Mouse (Mus musculus) ES-CJ7 (cell line): ENCODE measurements around the gene Cdc25a.

Experiments used
- DNase-seq: peaks from one replicate; pipeline ENCODE4 v3.0.0; 2011; ENCODE audit warnings: low read depth, low spot score

Cdc25a gene

GRCm38 (mm10) chr9:109874797-109875691 lies at the start of gene Cdc25a:
Gene Cdc25a (plus strand): TSS chr9:109875579.
- peak; percentile 100 for DNase-seq

- no peak for DNase-seq
Observed at GRCm38 (mm10) chr9:109825739-109826138, 49.6 kb upstream of the Cdc25a start.

GRCm38 (mm10) chr9:109826181-109826580 lies 49.2 kb upstream of the Cdc25a start:
- no peak for DNase-seq

- peak; percentile 87 for DNase-seq
Observed at GRCm38 (mm10) chr9:109832391-109833087, 42.8 kb upstream of the Cdc25a start, which contains the start of gene Nme6. Gene Nme6 (plus strand): TSS chr9:109832749.

DNA sequence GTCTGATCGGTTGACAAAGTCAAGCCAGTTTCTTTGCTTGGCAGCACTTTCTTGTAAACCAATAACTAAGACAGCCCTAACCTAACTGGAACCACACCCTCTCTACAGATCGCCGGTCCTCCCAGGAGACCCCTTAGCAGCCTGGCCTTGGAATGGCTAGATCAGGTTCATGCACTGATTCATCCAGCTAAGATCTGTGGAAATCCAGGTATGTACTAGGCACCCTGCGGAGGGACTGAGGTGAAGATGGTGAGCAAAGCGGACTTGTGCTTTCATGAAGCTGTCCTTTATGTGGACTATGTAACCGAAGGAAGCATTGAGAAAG lies 42.3 kb upstream of the Cdc25a start:
- DNase-seq: no peak

DNA sequence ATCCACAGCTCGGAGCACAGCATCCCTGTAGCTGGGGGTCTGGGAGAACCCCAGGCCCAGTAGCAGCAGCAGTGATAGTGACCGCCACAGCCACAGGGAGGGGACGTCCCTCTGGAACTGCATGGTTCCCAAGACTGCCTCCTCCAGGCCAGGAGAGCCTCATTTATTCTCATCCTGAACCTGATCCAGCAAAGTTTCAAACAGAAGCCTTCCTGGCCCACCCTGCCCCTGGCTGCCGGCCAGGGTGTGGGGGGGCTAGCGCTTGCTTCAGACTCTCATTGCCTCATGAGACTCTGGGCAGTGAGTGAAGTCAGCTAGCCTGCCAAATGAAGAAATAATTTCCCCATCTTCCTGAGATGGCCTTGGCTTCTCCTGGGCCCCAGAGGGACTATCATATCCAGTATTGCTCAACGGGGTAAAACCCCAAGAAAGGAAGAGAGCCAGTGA lies 26.0 kb upstream of the Cdc25a start, which contains the start of gene Camp:
Gene Camp (minus strand): TSS at position 306 of the 447 bp plus-strand sequence.
- DNase-seq: no peak

GRCm38 (mm10) chr9:109850099-109850498 lies 25.3 kb upstream of the Cdc25a start:
- no peak for DNase-seq

DNA sequence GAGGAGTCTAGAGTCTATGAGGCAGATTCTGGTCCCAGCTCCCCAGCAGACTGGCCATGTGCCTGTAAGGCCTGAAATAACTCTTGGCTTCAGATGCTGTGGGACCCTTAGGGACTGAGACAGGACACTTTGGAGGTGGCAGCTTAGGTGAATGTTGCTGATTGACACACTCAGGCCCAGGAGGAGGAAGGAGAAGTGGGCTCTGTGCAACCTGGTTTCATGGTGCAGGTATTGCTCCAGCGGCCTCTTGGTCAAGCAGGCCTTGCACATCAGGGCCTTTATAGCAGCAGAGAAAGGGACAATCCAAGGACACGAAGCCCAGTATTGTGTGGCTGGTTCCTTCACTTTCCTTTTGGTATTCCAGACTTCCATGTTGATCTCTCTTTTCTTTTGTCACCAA lies 21.0 kb upstream of the Cdc25a start:
- no peak for DNase-seq

DNA sequence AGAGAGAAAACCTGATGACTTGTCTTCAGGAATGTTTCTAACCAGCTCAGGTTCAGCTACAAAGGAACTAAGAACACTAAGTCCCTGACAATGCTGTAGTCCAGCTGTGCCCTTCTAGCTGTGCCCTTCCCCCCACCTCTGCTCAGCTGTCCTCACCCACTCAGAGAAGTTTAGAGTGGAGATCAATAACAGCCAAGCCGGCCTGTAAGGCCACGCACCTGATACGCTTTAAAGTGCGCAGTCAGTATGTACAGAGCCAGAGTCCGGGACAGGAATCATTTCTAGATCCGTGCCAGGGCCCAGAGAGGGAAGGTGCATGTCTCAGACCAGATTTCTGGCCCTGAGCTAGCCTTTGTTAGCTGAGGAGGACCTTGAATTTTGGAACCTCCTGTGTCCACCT lies 19.4 kb upstream of the Cdc25a start:
- no peak for DNase-seq

DNA sequence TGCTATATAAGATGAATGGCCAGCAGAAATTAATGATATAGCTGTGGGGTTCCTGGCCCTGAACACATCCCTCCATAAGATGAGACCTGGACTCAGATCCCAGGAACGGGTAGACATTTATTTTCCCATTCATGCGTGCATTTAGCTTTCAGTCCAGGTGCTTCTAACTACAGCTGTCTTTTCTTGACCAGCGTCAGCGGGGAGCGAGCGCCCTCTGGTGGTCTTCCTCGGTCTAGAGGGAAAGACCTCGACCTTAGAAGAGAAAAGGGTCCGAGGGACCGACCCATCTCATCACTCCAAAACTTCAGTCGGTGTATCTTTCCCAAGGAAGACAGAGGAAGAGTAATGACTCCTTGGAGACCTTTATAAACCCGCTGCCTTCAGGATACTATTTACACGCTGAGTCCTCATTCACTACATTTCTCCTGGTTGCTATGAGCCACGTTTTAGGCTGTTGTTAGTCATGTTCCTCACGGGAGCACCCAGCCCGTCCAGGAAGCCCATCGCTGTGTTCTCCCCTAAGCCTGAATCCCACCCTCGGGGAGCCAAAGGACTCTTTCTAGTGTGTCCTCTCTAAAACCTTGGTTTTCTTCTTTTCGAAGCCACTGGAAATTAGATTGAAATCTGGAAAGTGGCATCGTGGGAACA lies 12.9 kb upstream of the Cdc25a start:
- DNase-seq: peak; percentile 83

DNA sequence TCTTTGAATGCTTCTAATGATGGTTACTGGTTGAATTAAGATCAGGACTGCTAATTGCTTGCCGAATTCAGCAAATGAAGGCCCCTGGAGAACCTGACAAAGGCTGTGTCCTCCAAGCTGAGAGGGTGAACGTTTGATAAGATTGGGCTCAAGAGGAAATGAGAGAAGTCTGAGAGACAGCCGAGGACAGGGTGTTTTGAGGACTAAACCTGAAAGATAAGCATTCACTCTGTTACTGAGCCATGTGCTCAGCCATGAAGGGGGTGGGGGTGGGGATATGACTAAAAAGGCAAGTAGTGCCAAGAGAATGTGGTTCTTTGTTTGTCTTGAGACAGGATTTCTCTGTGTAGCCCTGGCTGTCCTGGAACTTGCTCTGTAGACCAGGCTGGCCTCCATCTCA lies 12.3 kb upstream of the Cdc25a start:
- DNase-seq: no peak

GRCm38 (mm10) chr9:109866218-109866617 lies 9.2 kb upstream of the Cdc25a start:
- no peak for DNase-seq

- peak; percentile 42 for DNase-seq
Observed at GRCm38 (mm10) chr9:109870983-109871572, 4.3 kb upstream of the Cdc25a start.

GRCm38 (mm10) chr9:109875695-109876601 lies 569 bp downstream of the Cdc25a start:
- DNase-seq: no peak

- DNase-seq: no peak
Observed at GRCm38 (mm10) chr9:109876756-109877155, 1.4 kb downstream of the Cdc25a start.

- peak; percentile 58 for DNase-seq
Observed at GRCm38 (mm10) chr9:109877666-109878065, 2.3 kb downstream of the Cdc25a start.

DNA sequence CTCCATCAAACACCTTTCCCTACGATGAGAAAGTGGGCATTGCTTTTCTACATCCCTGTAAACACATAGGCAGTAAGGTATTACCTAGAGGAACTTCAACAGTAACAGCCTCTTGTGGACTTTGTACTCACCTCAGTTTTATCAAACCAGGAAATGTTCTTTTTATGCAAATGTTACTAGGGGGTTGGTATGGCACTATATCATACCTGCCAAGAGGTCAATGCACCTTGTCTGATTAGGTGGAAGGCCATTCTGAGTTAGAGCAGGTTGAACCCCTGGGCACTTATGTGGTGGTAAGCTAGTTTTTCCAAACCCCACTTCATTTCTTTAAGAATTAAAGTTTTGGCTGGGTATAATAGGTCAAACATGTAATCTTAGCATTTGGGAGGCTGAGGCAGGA lies 3.9 kb downstream of the Cdc25a start:
- DNase-seq: no peak

DNA sequence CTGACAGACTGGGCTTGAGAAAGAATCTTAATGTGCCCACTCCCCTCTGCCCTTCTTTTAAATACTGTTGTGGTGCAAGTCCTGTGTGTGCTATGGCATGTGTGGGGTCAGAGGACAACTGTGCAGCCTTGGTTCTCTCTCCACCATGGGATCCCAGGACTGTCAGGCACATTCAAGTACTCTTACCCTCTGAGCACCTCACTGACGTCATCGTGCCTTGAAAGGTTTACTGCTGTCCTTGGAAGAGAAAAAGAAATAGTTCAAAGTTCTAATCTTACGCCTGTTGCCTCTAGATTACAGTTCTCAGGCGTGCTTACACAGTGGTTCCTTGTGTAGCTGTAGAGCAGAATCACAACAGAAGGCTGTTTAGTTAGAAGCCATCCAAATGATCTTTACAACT lies 10.9 kb downstream of the Cdc25a start:
- no peak for DNase-seq

DNA sequence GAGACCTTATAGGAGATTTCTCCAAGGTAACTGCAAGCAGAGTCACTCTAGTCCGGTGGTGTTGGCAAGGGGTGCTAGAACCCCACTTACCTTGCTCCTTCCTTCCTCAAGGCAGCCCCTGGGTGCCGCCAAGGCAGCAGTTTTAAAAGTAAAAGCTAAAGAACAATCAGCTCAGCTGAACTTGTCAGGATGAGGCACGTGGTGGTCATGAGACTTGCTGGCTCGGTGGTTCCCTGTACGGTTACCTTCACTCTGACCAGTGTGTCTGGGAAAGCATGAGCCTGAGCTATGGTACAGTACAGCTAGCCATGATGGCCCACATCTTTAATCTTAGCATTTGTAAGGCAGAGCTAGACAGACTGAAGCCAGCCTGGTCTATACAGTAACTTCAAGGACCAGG lies 11.9 kb downstream of the Cdc25a start:
- DNase-seq: no peak

GRCm38 (mm10) chr9:109891501-109891900 lies 16.1 kb downstream of the Cdc25a start:
- DNase-seq: no peak
